23 mouse cellular contexts compared by ENCODE assay signal in the genomic region with DNA sequence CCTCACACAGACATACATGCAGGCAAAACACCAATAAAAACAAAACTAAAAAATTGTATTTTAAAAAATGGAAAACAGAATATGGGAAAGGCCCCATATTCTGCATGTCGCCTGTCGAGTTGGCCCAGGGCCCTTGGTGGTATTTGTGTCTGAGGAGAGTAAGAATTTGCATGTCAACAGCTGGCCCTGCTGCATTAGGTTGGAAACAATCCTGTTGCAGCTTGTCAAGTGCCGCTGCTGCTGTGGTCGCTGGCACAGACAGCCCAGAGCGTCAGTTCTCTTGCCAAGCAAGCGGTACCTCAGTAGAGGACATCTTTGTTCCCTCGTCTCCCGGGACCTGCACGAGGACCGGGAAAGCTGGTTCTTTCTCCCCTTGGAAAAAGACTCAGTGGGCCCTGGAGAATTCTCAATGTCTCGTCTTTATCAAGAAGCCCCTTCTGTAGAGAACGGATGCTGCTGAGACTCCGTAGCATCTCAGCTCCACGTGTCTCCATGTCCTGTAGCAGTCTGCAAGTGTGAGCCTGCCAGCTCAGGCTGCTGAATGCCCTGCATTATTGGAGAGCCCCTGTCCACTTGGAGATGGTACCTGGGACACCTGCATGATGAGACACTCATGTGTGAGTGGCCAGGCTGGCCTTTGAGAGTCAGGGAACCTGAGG. TPM values are rescaled to one million over a fixed set of nuclear protein-coding genes. Genes with fewer than 3 reads are reported as not detected.
DNase-seq lines count a peak whose midpoint lies in the region; ATAC-seq and TF ChIP-seq lines count a peak whose summit lies in the region.
"Had no signal": no experiment of that assay in that cellular context is flagged by ENCODE, and none has a peak within 500 bp of the region (broad histone marks: within the 10 kb centered on the region; RNA-seq: fewer than 3 reads in every experiment).

No protein-coding gene starts in this region.

- H3K4me2 ChIP-seq in heart, postnatal 0 days (ENCODE audit: low read depth, low read length) = no peak overlapping the region
- no peak overlapping the region for H3K4me2 ChIP-seq in midbrain, embryonic 15.5 days
- H3K4me2 ChIP-seq in embryonic facial prominence, embryonic 14.5 days (ENCODE audit: low read depth, low read length) = no peak overlapping the region
- H3K4me2 ChIP-seq in hindbrain, postnatal 0 days (ENCODE audit: low read depth, low read length) = no peak overlapping the region
- H3K4me2 ChIP-seq: embryonic facial prominence, embryonic 12.5 days; limb, embryonic 12.5 days had no signal

- H3K27me3 ChIP-seq in heart, postnatal 0 days (ENCODE audit: control insufficient read depth, insufficient read depth, low read length) = no peaks in the 10 kb centered on the region
- H3K27me3 ChIP-seq in midbrain, embryonic 10.5 days (ENCODE audit: low read depth, poor library complexity, severe bottlenecking) = peaks cover 18% of the 10 kb centered on the region
- no peaks in the 10 kb centered on the region for H3K27me3 ChIP-seq in midbrain, embryonic 15.5 days (replicated peaks)
- H3K27me3 ChIP-seq in embryonic facial prominence, embryonic 14.5 days (replicated peaks; ENCODE audit: control insufficient read depth, insufficient read depth, low read length) = no peaks in the 10 kb centered on the region
- 0 out of 2 replicates have a peak, but pooled peaks cover 7% of the 10 kb centered on the region for H3K27me3 ChIP-seq in hindbrain, postnatal 0 days (ENCODE audit: insufficient read depth, low read length)
- peaks cover 46% of the 10 kb centered on the region for H3K27me3 ChIP-seq in limb, embryonic 10.5 days (ENCODE audit: low read depth, poor library complexity, severe bottlenecking)

- TF ChIP-seq CTCF in heart, postnatal 0 days (IDR thresholded peaks at IDR 0.05; ENCODE audit: low read depth) = no peak
- TF ChIP-seq CTCF in hindbrain, postnatal 0 days (IDR thresholded peaks at IDR 0.05; ENCODE audit: low read depth) = no peak

- 40% methylated on average over 14 of the region's 14 CpGs for WGBS in heart, postnatal 0 days
- WGBS in midbrain, embryonic 10.5 days = 64% methylated on average over 14 of the region's 14 CpGs
- WGBS in midbrain, embryonic 15.5 days = 28% methylated on average over 14 of the region's 14 CpGs
- 27% methylated on average over 11 of the region's 14 CpGs for WGBS in embryonic facial prominence, embryonic 14.5 days
- WGBS in hindbrain, postnatal 0 days = 25% methylated on average over 14 of the region's 14 CpGs
- 74% methylated on average over 14 of the region's 14 CpGs for WGBS in limb, embryonic 10.5 days

- H3K27ac ChIP-seq in heart, postnatal 0 days (ENCODE audit: low read depth) = no peak overlapping the region
- H3K27ac ChIP-seq in midbrain, embryonic 10.5 days (replicated peaks) = 0 out of 2 replicates have a peak overlapping the region, but pooled peaks have one; percentile 10
- H3K27ac ChIP-seq in midbrain, embryonic 15.5 days = no peak overlapping the region
- H3K27ac ChIP-seq in embryonic facial prominence, embryonic 14.5 days (replicated peaks; ENCODE audit: low read depth, low read length) = no peak overlapping the region; the same call in 1 of the 2 replicates
- no peak overlapping the region for H3K27ac ChIP-seq in hindbrain, postnatal 0 days
- no peak overlapping the region for H3K27ac ChIP-seq in limb, embryonic 10.5 days
- H3K27ac ChIP-seq: embryonic facial prominence, embryonic 12.5 days; kidney, postnatal 0 days; limb, embryonic 12.5 days; liver, embryonic 14.5 days had no signal

- H3K4me1 ChIP-seq in heart, postnatal 0 days (ENCODE audit: control insufficient read depth, insufficient read depth) = no peaks in the 10 kb centered on the region
- peaks cover 42% of the 10 kb centered on the region for H3K4me1 ChIP-seq in midbrain, embryonic 10.5 days
- peaks cover 38% of the 10 kb centered on the region for H3K4me1 ChIP-seq in midbrain, embryonic 15.5 days
- peaks cover 13% of the 10 kb centered on the region for H3K4me1 ChIP-seq in embryonic facial prominence, embryonic 14.5 days (ENCODE audit: control insufficient read depth, insufficient read depth, low read length)
- no peaks in the 10 kb centered on the region for H3K4me1 ChIP-seq in hindbrain, postnatal 0 days (ENCODE audit: insufficient read depth, low read length)
- peaks cover 31% of the 10 kb centered on the region for H3K4me1 ChIP-seq in limb, embryonic 10.5 days

- peak; percentile 49 for DNase-seq in heart, postnatal 0 days (ENCODE audit: low spot score)
- no peak for DNase-seq in heart, adult 9 months (ENCODE audit: low spot score in 2 of 2)
- no peak for DNase-seq in midbrain, embryonic 10.5 days (ENCODE audit: low spot score)
- DNase-seq in embryonic facial prominence, embryonic 14.5 days (ENCODE audit: low spot score) = peak; percentile 84
- peak; percentile 62 for DNase-seq in hindbrain, postnatal 0 days (ENCODE audit: low spot score)
- no peak for DNase-seq in thymus, postnatal 4 days
- no peak for DNase-seq in limb, embryonic 10.5 days (ENCODE audit: low spot score)
- DNase-seq: adrenal gland, postnatal 14 days; cerebellum, adult 18-20 months; cerebellum, postnatal 36 days; heart, adult 11 months; lung, postnatal 10 days had no signal

- H3K36me3 ChIP-seq in heart, postnatal 0 days (replicated peaks; ENCODE audit: control insufficient read depth, insufficient read depth, low read length) = no peaks in the 10 kb centered on the region
- H3K36me3 ChIP-seq in midbrain, embryonic 10.5 days = no peaks in the 10 kb centered on the region
- H3K36me3 ChIP-seq in midbrain, embryonic 15.5 days (replicated peaks) = no peaks in the 10 kb centered on the region
- no peaks in the 10 kb centered on the region for H3K36me3 ChIP-seq in embryonic facial prominence, embryonic 14.5 days (ENCODE audit: control insufficient read depth, insufficient read depth, low read length)
- H3K36me3 ChIP-seq in hindbrain, postnatal 0 days (ENCODE audit: insufficient read depth, low read length) = no peaks in the 10 kb centered on the region
- no peaks in the 10 kb centered on the region for H3K36me3 ChIP-seq in limb, embryonic 10.5 days
- H3K36me3 ChIP-seq: embryonic facial prominence, embryonic 12.5 days; limb, embryonic 12.5 days had no signal

- no peak overlapping the region for H3K4me3 ChIP-seq in heart, postnatal 0 days (ENCODE audit: low read depth, low read length)
- H3K4me3 ChIP-seq in midbrain, embryonic 10.5 days = no peak overlapping the region
- no peak overlapping the region for H3K4me3 ChIP-seq in midbrain, embryonic 15.5 days
- H3K4me3 ChIP-seq in embryonic facial prominence, embryonic 14.5 days (ENCODE audit: low read depth, low read length) = no peak overlapping the region
- H3K4me3 ChIP-seq in hindbrain, postnatal 0 days (ENCODE audit: low read length) = no peak overlapping the region
- no peak overlapping the region for H3K4me3 ChIP-seq in limb, embryonic 10.5 days
- H3K4me3 ChIP-seq: embryonic facial prominence, embryonic 12.5 days; limb, embryonic 12.5 days; megakaryocyte, embryonic 14.5 days had no signal

- H3K9ac ChIP-seq in heart, postnatal 0 days (replicated peaks; ENCODE audit: low read depth, low read length) = no peak overlapping the region
- no peak overlapping the region for H3K9ac ChIP-seq in midbrain, embryonic 15.5 days
- no peak overlapping the region for H3K9ac ChIP-seq in embryonic facial prominence, embryonic 14.5 days (ENCODE audit: low read depth, low read length)
- no peak overlapping the region for H3K9ac ChIP-seq in hindbrain, postnatal 0 days (replicated peaks; ENCODE audit: low read length)
- H3K9ac ChIP-seq: embryonic facial prominence, embryonic 12.5 days; limb, embryonic 12.5 days; liver, embryonic 14.5 days had no signal

- 0 out of 2 replicates have a peak, but pooled peaks have one; percentile 49 for ATAC-seq in heart, postnatal 0 days (ENCODE audit: insufficient read depth, low read depth)
- no peak for ATAC-seq in midbrain, embryonic 15.5 days (replicated peaks)
- ATAC-seq in embryonic facial prominence, embryonic 14.5 days (ENCODE audit: low read depth) = no peak
- ATAC-seq in hindbrain, postnatal 0 days = 0 out of 2 replicates have a peak, but pooled peaks have one; percentile 38
- ATAC-seq: intestine, embryonic 16.5 days had no signal

- TF ChIP-seq EP300 in heart, postnatal 0 days (IDR thresholded peaks at IDR 0.05; ENCODE audit: low read depth) = no peak

- no peaks in the 10 kb centered on the region for H3K9me3 ChIP-seq in heart, postnatal 0 days (replicated peaks; ENCODE audit: control insufficient read depth, low read length)
- no peaks in the 10 kb centered on the region for H3K9me3 ChIP-seq in midbrain, embryonic 10.5 days (replicated peaks)
- no peaks in the 10 kb centered on the region for H3K9me3 ChIP-seq in midbrain, embryonic 15.5 days
- H3K9me3 ChIP-seq in embryonic facial prominence, embryonic 14.5 days (ENCODE audit: control insufficient read depth, low read length) = no peaks in the 10 kb centered on the region
- no peaks in the 10 kb centered on the region for H3K9me3 ChIP-seq in hindbrain, postnatal 0 days (ENCODE audit: low read length)
- H3K9me3 ChIP-seq in limb, embryonic 10.5 days (replicated peaks) = no peaks in the 10 kb centered on the region
- H3K9me3 ChIP-seq: embryonic facial prominence, embryonic 12.5 days; limb, embryonic 12.5 days had no signal

RNA-seq across cellular contexts. Expression of a gene that starts 12.4 kb away (rescaled TPM):
- total RNA-seq in heart, postnatal 0 days (2014; rRNA removed; ENCODE audit: low replicate concordance) = 0.08 TPM in 1 of 2 replicates, not detected in the other
- not detected in 2 replicates for polyA plus RNA-seq in heart, postnatal 0 days (2015; fragmentation: Nextera tagmentation; extraction: Ambion mirVana)
- 0.06 TPM in 1 of 2 replicates, not detected in the other for polyA plus RNA-seq in midbrain, embryonic 10.5 days (2016; fragmentation: Nextera tagmentation; extraction: Ambion mirVana)
- not detected in 2 replicates for polyA plus RNA-seq in midbrain, embryonic 15.5 days (2015; fragmentation: Nextera tagmentation; extraction: Ambion mirVana)
- polyA plus RNA-seq in embryonic facial prominence, embryonic 14.5 days (2014; fragmentation: Nextera tagmentation; extraction: Ambion mirVana) = 0.08 and 0.10 TPM in 2 replicates
- total RNA-seq in hindbrain, postnatal 0 days (2014; rRNA removed) = 0.10 TPM in 1 of 2 replicates, not detected in the other
- polyA plus RNA-seq in hindbrain, postnatal 0 days (2015; fragmentation: Nextera tagmentation; extraction: Ambion mirVana) = 0.13 TPM in 1 of 2 replicates, not detected in the other
- not detected in 2 replicates for polyA plus RNA-seq in limb, embryonic 10.5 days (2016; fragmentation: Nextera tagmentation; extraction: Ambion mirVana)
- total RNA-seq: adrenal gland, postnatal 14 days; gastrocnemius, adult 18-20 months; heart, postnatal 25 days had no signal
- polyA plus RNA-seq: embryonic facial prominence, embryonic 12.5 days; kidney, postnatal 0 days; limb, embryonic 12.5 days; liver, embryonic 14.5 days; spleen, adult 2 months; stomach, embryonic 16.5 days had no signal

Comparison
In these comparisons a context has a peak if more than half of its experiments do, and no peak if none do; other contexts are left out.
1. DNase-seq: peak in heart, postnatal 0 days (single experiment), embryonic facial prominence, embryonic 14.5 days (single experiment) and hindbrain, postnatal 0 days (single experiment); none in heart, adult 9 months (0 of 2), midbrain, embryonic 10.5 days (single experiment), thymus, postnatal 4 days (single experiment) and limb, embryonic 10.5 days (single experiment).
2. ATAC-seq: peak in heart, postnatal 0 days (single experiment) and hindbrain, postnatal 0 days (single experiment); none in midbrain, embryonic 15.5 days (single experiment) and embryonic facial prominence, embryonic 14.5 days (single experiment).